Mouse (Mus musculus): Measurements from ENCODE around the gene Morc4.

Gene Morc4

DNA sequence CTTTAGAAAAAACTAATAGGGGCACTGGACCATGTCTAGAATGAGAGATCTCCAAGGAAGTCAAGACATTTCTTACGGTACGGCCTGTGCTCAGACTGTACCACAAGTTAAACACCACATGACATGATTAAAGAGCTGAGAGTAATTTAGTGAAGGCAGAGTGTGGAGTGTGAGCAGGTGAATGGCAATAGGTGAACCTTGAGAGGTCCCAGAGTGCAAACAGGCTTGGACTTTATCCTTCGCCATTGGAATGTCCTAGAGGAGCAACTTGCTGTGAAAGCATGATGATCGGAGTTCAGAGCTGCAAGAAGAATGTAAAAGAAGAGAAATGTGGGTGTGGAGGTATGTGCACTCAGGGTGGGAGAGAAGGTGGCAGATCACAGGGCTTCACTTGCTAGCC is 65.6 kb downstream of the Morc4 start:
- no peak for DNase-seq (ENCODE audit: low read depth)

DNA sequence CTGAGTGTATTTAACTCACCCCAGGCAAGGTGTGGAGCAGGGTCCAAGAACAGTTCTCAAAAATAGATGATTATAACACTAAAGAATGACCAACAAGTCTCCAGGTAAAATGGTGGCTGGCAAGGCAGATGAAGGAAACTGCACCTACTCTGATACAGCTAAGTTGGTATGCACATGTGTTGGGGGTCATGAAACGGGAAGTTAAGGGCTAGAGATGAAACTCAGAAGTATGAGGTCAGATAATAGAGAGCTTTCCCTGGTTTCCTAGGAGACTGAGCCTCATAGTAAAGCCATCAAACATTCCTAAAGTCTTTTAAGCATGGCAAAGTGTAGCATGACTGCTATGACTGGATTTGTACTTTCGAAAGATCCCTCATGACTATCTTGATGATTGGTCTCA is 68.4 kb downstream of the Morc4 start:
- DNase-seq (ENCODE audit: low read depth), result no peak

DNA sequence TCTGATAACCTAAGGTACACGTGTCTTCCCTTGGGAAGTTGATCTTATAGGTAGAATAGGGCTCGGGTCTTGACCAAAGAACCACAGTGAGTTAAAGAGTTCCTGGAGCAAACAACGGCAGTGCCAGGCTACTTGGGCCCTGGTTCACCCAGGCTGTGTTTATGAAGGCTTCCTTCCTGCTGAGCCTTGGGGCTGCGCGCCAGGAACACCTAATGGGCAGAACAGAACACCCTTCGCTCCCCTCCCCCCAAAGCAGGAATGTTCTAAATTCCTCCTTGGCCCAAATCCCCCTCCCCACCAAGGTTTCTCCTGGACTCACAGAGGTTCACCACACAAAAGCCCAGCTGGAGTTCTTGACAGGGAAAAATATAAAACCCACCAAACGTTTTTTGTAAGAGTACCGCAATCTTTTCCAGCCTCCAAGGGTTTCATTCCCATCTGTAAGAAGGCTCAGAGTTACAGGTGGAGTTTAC is 71.0 kb downstream of the Morc4 start, which contains the start of gene Cldn2:
Gene Cldn2 (plus strand): TSS at position 423 of the 473 bp plus-strand sequence.
- no peak for DNase-seq (ENCODE audit: low read depth)

DNA sequence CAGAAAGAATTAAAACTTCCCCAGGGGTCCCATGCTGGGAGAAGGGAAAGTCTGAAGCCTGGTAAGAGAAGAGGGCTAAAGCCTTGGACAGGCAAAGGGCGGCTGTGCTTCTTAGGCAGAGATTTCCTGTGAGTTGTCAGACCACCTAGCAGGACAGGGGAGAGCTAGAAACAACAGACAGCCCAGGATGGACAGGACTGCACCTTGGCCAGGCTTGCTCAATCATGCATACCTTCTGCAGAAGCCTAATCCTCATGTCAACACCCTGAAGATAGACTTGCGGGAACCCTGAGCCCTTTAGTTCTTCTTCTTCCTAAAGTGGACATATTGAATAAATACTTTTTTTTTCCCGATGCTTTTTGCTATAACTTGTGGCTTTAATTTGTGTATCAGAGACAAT is 71.5 kb downstream of the Morc4 start:
- DNase-seq (ENCODE audit: low read depth), result no peak

DNA sequence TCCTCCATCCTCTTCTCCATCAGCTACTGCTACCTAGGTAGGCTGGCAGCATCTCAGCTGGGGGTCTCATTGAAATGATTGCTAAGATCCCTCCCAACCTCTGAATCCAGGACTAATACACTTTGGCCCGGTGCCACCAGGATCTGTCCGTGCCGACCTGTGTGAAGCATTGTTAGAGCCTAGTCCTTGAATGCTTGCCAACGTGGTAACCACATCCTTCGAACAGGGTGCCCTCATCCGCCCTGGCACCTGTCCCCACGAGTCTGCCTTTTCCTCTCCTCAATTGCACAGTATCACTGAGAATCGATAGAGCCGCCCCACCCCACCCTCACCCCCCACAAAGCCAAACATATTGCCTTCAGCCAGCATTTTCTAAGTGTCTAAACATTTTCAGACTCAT is 73.6 kb downstream of the Morc4 start:
- DNase-seq (ENCODE audit: low read depth), result no peak

DNA sequence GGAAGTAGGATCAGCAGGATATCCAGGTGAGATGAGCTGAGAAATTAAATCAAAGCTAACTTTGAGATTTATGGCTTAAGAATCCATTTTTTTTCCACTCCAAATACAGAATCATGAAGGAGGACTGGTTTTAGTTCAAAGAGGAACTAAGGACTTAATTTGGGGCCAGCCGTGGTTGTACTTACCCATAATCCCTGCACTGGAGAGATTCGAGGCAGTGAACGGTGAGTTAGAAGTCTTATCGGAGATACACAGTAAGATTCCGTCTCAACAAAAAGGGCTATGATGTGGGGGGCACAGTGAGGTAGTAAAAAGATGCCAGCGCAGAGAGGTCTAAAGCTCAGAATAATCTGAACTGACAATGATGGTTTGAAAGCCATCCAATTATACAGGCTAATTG is 75.4 kb downstream of the Morc4 start:
- no peak for DNase-seq (ENCODE audit: low read depth)

DNA sequence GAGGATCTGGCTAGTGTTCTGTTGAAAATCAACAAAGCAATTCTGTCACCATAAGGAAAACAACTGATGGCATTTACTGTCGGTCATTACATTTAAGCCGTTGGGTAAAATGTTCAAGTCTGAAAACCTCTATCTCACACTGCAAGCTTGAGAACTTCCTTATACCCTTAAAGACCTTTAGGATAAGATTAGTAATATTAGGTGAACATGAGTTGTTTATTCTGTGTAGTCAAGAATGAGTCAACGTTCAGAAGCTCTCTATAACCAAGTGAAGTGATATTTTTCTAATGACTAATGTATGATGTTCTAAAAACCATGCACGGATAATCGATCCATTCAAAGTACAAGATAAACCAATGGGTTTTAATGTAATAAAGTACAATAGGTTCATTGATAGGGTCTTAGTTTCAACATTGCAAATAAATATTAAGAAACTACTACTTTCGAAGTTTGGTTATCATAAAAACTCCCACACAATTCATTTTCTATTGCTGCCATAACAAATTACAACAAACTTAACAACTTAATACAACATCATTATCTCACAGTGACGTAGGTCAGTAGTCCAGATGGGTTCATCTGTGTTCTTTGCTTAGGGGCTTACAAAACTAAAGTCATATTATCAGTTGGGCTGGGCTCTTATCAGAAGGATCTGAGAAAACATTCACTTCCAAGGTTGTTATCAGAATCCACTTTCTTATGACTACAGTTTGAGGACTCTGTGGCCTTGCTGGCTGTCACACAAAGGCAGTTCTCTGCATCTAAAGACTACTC is 77.2 kb downstream of the Morc4 start:
- DNase-seq (ENCODE audit: low read depth), result no peak

DNA sequence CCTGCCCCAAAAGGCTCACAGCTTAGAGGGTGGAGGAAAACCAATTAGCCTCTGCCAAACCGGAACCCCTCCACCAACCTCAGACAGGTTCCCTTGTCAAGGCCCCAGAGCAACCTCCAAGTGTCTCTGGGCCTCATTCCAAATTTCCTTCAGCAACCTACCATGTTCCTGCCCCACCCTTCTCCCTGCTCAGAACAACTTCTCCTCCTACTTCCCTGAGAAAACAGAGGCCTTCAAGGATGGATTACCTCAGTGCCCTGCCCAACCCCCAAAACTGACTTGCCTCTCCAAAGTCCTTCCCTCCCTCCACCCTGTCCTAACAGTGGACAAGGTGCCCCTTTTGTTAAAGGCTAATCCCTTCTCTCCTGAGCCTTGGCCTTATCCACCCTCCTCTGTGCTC is 85.7 kb downstream of the Morc4 start:
- no peak for DNase-seq (ENCODE audit: low read depth)

DNA sequence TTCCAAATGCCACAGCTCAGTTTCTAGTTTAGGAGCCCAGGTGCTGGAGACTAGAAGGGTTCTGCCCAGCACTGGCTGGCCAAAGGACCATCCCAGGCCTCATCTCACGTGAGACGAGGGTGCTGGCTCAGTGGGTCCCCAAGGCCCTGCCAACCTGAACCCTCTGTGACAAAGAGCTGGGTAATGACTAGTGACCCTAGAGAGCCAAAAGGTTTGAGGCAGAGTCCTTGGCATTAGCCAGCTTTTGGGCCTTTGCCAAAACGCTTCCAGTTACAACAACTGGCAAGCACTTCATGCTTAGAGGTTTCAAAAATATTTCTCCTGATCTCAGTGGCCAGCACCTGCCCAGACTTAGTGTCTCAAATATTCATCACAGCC is 88.4 kb downstream of the Morc4 start:
- peak; percentile 41 for DNase-seq (ENCODE audit: low read depth)

DNA sequence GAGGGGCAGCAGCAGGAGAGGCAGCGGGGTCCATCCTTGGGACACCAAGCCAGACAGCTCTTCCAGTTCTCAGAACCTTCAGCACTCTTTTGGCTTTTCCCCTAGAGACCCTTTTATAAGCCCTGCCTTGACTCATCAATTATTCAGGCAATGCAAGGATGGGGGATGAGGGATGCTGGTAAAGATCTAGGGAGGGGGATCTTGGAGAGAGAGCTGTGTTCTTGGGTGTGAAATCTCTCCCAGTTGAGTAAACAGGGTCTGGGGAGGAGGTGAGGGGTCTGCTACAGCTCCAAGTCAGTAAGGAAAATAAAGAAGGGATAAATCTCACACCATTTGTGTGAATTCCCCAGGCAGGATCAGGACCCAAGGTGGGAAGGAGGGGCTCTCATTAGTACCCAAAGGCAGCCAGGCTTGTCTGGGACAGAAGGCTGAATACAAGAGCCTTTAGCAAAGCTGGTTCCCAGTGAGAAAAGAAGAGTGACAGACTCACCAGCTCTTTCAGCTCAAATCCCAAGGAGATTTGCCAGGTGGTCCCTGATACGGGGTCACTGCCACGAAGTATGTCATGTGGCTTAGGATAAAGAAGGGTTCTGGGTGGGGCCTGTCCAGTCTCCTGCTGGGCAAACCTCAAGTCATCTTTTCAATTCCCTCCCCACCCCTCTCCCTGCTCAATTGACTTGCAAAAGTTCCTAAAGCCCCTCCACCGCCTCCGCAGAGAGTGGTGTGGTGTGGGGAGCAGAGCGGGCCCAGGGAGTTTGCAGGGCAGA is 89.0 kb downstream of the Morc4 start, which contains the start of gene Ripply1:
Gene Ripply1 (minus strand): TSS at position 76 of the 767 bp plus-strand sequence.
- no peak for DNase-seq (ENCODE audit: low read depth)

DNA sequence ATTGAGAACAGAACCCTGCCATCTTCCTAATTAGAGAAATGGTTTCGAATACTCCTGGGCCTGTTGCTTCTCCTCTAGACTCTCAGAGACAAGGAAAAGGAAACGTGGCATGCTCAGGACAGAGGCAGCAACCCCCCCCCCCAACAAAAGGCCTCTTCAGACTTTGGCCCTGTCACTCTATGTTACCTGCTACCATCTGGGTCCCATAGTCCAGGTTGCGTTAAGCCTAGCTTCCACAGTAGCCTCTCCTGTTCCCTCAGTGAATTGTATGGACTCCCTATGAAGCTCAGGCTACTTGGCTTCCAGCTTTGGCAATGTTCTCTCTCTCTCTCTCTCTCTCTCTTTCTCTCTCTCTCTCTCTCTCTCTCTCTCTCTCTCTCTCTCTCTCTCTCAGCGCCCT is 89.9 kb downstream of the Morc4 start:
- no peak for DNase-seq (ENCODE audit: low read depth)

DNA sequence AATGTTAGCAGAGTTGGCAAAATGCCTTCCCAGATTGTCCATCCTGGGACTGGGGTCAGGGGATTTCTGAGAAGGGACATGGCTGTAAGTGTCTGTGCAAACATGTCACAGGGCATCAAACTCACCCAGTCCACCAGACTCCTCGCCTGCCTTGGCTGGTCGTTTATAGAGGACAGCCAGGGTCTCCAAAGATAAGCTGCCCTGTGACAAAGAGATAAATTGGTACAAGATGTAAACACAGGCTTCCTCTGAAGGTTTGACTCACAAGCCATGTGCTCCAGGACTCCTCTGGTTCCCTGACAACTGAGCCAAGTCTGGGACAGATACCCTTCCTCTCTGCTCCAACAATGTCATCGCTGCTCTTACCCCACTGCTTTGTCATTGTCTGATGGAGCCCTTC is 90.5 kb downstream of the Morc4 start:
- DNase-seq (ENCODE audit: low read depth), result no peak

DNA sequence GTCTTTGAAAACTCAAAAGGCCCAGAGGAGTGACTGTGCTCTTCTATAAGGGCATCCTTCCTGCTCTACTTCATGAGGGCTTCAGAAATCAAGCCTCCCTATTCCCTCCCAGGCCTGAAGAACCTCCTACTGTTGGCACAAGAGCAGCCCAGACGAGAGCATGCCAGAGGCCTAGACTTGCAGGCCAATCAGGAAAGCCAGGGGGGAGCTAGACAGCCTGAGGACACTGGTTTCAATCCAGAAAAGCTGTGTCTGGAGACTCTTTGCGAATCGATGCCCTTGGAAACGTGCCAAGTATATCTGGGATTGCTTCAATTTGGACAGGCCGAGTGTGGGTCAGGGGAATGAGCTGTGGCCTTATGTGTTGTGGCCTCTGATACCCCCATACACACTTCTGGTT is 92.1 kb downstream of the Morc4 start:
- peak; percentile 11 for DNase-seq (ENCODE audit: low read depth)

DNA sequence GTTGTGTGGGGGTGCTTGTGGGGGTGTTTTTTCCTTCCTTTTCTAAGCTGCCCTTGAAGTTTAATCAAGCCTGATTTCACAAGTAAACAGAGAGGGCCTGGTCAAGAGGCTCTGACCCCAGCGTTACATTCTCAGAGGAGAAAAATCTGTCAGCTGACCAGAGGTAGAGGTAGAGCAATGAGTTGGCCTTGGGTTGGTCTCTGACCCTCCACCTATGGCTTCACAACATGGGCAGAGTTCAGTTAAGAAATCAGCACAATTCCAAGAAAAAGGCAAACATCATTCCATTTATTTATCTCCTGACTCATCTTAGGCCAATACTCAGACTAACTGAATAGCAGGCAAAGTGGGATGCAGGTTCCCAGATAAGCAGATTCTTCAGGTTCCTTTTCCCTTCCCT is 92.6 kb downstream of the Morc4 start:
- no peak for DNase-seq (ENCODE audit: low read depth)

DNA sequence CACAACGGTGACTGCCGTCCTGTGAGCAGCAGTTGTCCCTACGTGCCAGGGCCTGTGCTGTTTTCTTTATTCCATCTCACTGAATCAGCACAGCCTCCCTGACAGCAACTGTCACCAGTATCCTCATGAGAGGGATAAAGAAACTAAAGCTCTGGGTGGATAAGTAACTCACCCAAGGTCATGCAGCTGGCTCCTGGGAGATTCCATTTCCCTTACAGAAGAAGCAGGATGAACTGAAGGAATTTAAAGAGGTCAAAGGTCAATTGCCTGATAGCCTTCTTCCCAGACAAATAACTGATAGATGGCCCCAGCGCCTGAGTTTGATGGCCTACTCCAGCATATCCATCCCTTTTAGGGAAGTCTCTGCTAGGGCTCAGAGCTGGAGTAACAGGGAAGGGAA is 94.1 kb downstream of the Morc4 start:
- no peak for DNase-seq (ENCODE audit: low read depth)

DNA sequence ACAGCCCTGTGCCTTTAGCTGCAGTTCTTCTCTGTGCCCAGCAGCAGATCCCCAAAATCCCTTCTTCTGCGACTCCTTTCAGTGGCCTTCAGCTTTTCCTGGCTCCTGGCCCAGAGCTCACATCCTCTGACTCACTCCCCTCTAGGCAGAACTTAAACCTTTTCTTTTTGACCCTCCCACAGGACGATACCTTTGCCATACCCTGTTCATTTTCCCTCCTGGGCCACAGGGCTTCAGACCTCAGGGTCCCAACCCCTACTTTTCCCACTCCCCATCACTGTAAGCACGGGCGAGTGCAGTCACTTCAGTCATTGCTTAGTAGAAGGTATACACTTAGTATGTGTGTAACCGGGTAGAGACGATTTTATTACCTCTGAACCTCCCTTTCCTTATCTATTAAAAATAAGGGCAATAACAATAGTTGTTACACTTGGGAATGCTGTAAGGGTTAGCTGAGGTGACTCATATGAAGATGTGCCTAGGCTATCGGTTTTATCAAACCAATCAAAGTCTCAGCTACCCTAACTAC is 96.3 kb downstream of the Morc4 start:
- DNase-seq (ENCODE audit: low read depth), result peak; percentile 72

DNA sequence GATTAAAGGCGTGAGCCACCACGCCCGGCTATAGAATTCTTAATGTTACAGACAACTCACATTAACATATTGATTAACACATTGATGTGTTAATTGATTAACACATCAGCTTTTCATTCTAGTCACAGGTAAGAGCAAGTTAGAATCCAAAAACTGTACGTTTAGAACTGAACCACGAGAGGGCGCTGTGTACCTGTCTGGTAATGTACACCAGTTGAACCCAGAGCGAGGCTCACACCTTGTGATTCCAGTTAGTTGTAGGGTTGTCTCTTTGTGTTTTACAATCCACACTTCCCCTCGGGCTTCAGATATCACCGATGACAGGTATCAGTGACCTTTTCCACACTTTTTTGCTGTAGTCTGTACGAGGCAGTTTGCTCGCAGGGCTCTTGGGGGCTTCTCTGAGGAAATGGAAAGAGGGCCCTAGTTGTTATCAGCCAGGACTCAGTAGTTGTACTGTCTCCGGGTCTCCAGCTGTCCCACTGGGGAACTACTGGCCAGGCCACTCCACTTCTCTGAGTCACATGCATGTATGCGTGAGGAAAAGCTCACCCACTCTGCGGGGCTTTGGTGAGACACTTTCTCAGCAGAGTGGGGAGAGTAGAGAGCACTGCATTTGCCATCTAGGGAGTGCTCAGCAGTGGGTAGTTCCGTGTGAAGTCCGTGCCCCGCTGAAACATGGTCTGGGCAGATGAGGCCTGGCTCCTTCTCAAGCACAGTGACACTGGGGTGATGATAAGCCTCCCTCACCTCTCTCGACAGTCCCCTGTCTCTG is 97.0 kb downstream of the Morc4 start:
- DNase-seq (ENCODE audit: low read depth), result peak; percentile 78

Data from NIH3T3 (cell line).